In the genomic region with DNA sequence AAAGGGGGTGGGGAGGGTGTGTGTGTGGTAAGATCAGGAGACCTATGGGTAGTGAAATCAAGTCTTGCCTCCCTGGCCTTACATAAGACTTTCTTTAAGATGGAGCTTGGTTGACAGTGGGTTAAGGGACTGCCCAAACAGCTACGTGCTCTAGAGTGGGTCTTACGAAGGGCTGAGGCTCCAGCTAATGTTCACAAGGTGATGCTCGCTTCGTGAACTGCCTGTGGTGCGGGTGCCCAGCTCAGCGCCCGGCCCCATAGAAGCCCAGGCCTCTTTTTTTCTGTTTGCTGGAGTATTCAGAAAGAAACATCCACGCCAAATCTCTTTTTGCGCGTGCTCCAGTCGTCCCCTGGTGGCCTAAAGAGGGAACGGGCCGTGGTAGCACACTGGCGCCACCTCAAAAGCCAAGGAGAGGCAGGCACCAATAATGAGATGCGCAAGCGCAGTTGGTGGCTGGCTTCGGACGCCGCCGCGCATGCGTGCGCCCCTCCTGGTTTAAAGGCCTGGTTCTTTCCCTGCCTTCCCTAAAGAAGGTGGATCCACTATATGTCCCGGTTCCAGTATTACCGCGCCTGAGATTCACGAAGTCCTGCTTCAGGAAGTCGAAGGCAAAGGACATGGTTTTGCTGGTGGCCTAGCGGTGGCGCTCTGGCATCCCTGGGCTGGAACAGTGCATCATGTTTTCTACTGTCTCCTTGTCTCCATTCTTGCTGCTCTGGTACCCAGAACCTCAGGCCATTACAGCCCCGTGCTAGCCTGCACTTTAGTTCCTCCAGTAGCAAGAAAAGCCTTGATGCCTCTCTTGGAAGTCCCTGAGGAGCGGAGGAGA, we compare ENCODE assay signal across 8 mouse cellular contexts. TPM values are rescaled to one million over a fixed set of nuclear protein-coding genes. Genes with fewer than 3 reads are reported as not detected.
DNase-seq lines count a peak whose midpoint lies in the region; ATAC-seq and TF ChIP-seq lines count a peak whose summit lies in the region.

No protein-coding gene starts in this region.

- TF ChIP-seq EP300 in lung, postnatal 0 days (IDR thresholded peaks at IDR 0.05), result no peak

- peaks cover 33% of the 10 kb centered on the region for H3K36me3 ChIP-seq in hindbrain, embryonic 12.5 days
- H3K36me3 ChIP-seq in lung, postnatal 0 days (ENCODE audit: insufficient read depth, low read length), result peaks cover 28% of the 10 kb centered on the region; the same call in 1 of the 2 replicates

- DNase-seq in Muller cell, postnatal 12 days (ENCODE audit: inconsistent ontology term), result peak; percentile 94
- peak; percentile 97 for DNase-seq in cerebellum, postnatal 14 days
- peak; percentile 90 to 92 for DNase-seq in frontal cortex, postnatal 10 days (ENCODE audit: low spot score in 2 of 2)
- DNase-seq in layer of hippocampus, postnatal 10 days (ENCODE audit: low spot score in 2 of 2), result peak; percentile 96 to 98
- DNase-seq in lung, postnatal 0 days (ENCODE audit: low spot score), result peak; percentile 97
- DNase-seq in ovary, postnatal 14 days (ENCODE audit: low spot score), result peak; percentile 90
- peak; percentile 64 to 76 for DNase-seq in thymus, postnatal 10 days (ENCODE audit: low spot score in 2 of 2)

- peak; percentile 99 for TF ChIP-seq CTCF in lung, postnatal 0 days (IDR thresholded peaks at IDR 0.05)

- ATAC-seq in hindbrain, embryonic 12.5 days (ENCODE audit: low FRiP score), result peak; percentile 87
- ATAC-seq in lung, postnatal 0 days, result peak; percentile 94

- 0 out of 2 replicates have a peak overlapping the region, but pooled peaks have one; percentile 8 for H3K4me3 ChIP-seq in hindbrain, embryonic 12.5 days
- no peak overlapping the region for H3K4me3 ChIP-seq in lung, postnatal 0 days (ENCODE audit: low read depth, low read length)

- H3K4me2 ChIP-seq in hindbrain, embryonic 12.5 days (replicated peaks), result peak overlapping the region; percentile 43
- peak overlapping the region; percentile 45 for H3K4me2 ChIP-seq in lung, postnatal 0 days (replicated peaks; ENCODE audit: low read depth, low read length)

- peak overlapping the region; percentile 54 for H3K9ac ChIP-seq in hindbrain, embryonic 12.5 days
- H3K9ac ChIP-seq in lung, postnatal 0 days (replicated peaks; ENCODE audit: low read depth), result peak overlapping the region; percentile 23; the same call in 1 of the 2 replicates

- no peaks in the 10 kb centered on the region for H3K9me3 ChIP-seq in hindbrain, embryonic 12.5 days (replicated peaks)
- H3K9me3 ChIP-seq in lung, postnatal 0 days (ENCODE audit: low read length), result no peaks in the 10 kb centered on the region

- WGBS in hindbrain, embryonic 12.5 days, result 11% methylated on average over 32 of the region's 32 CpGs
- 9% methylated on average over 32 of the region's 32 CpGs for WGBS in lung, postnatal 0 days

- H3K27me3 ChIP-seq in hindbrain, embryonic 12.5 days, result no peaks in the 10 kb centered on the region
- H3K27me3 ChIP-seq in lung, postnatal 0 days (replicated peaks; ENCODE audit: insufficient read depth, low read length), result no peaks in the 10 kb centered on the region

- peaks cover 11% of the 10 kb centered on the region for H3K4me1 ChIP-seq in hindbrain, embryonic 12.5 days
- peaks cover 4% of the 10 kb centered on the region; the same call in 1 of the 2 replicates for H3K4me1 ChIP-seq in lung, postnatal 0 days (ENCODE audit: insufficient read depth, low read depth, low read length)

- H3K27ac ChIP-seq in hindbrain, embryonic 12.5 days, result peak overlapping the region; percentile 42
- H3K27ac ChIP-seq in lung, postnatal 0 days (ENCODE audit: low read length), result no peak overlapping the region

RNA-seq across cellular contexts. Expression of a gene that starts 21.7 kb away (rescaled TPM):
- 278 and 284 TPM in 2 replicates for polyA plus RNA-seq in hindbrain, embryonic 12.5 days (2016; fragmentation: Nextera tagmentation; extraction: Ambion mirVana)
- 100 to 1,000 TPM; 168 to 180 TPM for total RNA-seq in layer of hippocampus, postnatal 10 days (2021)
- 209 and 226 TPM in 2 replicates for polyA plus RNA-seq in lung, postnatal 0 days (2015; fragmentation: Nextera tagmentation; extraction: Ambion mirVana)
